Mouse (Mus musculus) liver, postnatal 0 days (tissue): ENCODE measurements at regions not wholly inside any gene's neighbourhood (a gene's known extent, or its start where the extent isn't known, plus 50 kb on each side); places are given as distances from the start of the nearest gene placed in this dataset.
A peak's percentile ranks its signal among the peaks of the same experiment; 100 is the strongest.

Experiments
- ATAC-seq: fragments of 200-750 bp; cut with Nextera tagmentation; 2 replicates; pipeline ENCODE4 v1.8.0; 2017; ENCODE audit warnings: mild to moderate bottlenecking, moderate library complexity
- DNase-seq: peaks from one replicate; pipeline ENCODE4 v3.0.0-alpha.2; 2016
- H3K27ac ChIP-seq: fragments of 300-500 bp; sonication (generic); 2 replicates; pipeline ENCODE4 v1.5.1; 2014; ENCODE audit warnings: antibody characterized with exemption, moderate library complexity, mild to moderate bottlenecking, low read depth
- H3K27me3 ChIP-seq: fragments of 300-500 bp; sonication (generic); 2 replicates; pipeline ENCODE4 v1.6.1; 2014; ENCODE audit warnings: low read length, control low read depth, mixed read lengths; ENCODE audit not compliant: insufficient read depth
- H3K36me3 ChIP-seq: fragments of 300-500 bp; sonication (generic); replicated peaks from 2 replicates; pipeline ENCODE4 v1.6.1; 2014; ENCODE audit warnings: mild to moderate bottlenecking, control low read depth, low read length, moderate library complexity, mixed read lengths; ENCODE audit not compliant: insufficient read depth
- H3K4me1 ChIP-seq: fragments of 300-500 bp; sonication (generic); 2 replicates; pipeline ENCODE4 v1.6.1; 2014; ENCODE audit warnings: antibody characterized with exemption, mild to moderate bottlenecking, control low read depth; ENCODE audit not compliant: insufficient read depth
- H3K4me2 ChIP-seq: fragments of 300-500 bp; sonication (generic); 2 replicates; pipeline ENCODE4 v1.6.1; 2014; ENCODE audit warnings: low read depth, mild to moderate bottlenecking, low read length, moderate library complexity, mixed read lengths
- H3K4me3 ChIP-seq: fragments of 300-500 bp; sonication (generic); 2 replicates; pipeline ENCODE4 v1.5.1; 2014; ENCODE audit warnings: low read depth, low read length
- H3K9ac ChIP-seq: fragments of 300-500 bp; sonication (generic); replicated peaks from 2 replicates; pipeline ENCODE4 v1.6.1; 2014; ENCODE audit warnings: mild to moderate bottlenecking, moderate library complexity
- H3K9me3 ChIP-seq: fragments of 300-500 bp; sonication (generic); 2 replicates; pipeline ENCODE4 v1.6.1; 2016; ENCODE audit warnings: mild to moderate bottlenecking, control low read depth, low read length, mixed read lengths
- CTCF ChIP-seq: sonication (generic); IDR thresholded peaks from 2 replicates; pipeline ENCODE4 v1.5.1; 2016; ENCODE audit warnings: antibody characterized with exemption, low read depth
- EP300 ChIP-seq: IDR thresholded peaks from 2 replicates; pipeline ENCODE4 v1.6.1; 2016; ENCODE audit warnings: antibody characterized with exemption, low read depth, mild to moderate bottlenecking
- WGBS: fragments of 180-500 bp; shearing (Covaris S2); extraction: QIAGEN DNeasy Blood & Tissue Kit; methylation state at CpG from one replicate; pipeline ENCODE4 v1.1.7; 2014; ENCODE audit not compliant: insufficient replicate concordance; 5-methylcytosine and 5-hydroxymethylcytosine counted together

- no peaks in the 10 kb centered on the region for H3K36me3 ChIP-seq
- H3K4me2 ChIP-seq = no peak overlapping the region
- no peak overlapping the region for H3K4me3 ChIP-seq
- ATAC-seq (no peak), DNase-seq (no peak)
- TF ChIP-seq EP300 (no peak), CTCF (no peak)
- no peaks in the 10 kb centered on the region for H3K9me3 ChIP-seq
- H3K4me1 ChIP-seq = peaks cover 28% of the 10 kb centered on the region
- H3K27ac ChIP-seq = no peak overlapping the region
- WGBS = 22% methylated on average over 6 of the region's 6 CpGs
- no peaks in the 10 kb centered on the region for H3K27me3 ChIP-seq
- H3K9ac ChIP-seq = no peak overlapping the region
These were observed 978.5 kb downstream of the 4930447A16Rik start for GRCm38 (mm10) chr15:38403760-38404375.

- Histone ChIP-seq H3K4me1 (peaks cover 28% of the 10 kb centered on the region), H3K9me3 (no peaks in the 10 kb centered on the region), H3K4me3 (no peak overlapping the region), H3K4me2 (no peak overlapping the region), H3K36me3 (no peaks in the 10 kb centered on the region), H3K27me3 (no peaks in the 10 kb centered on the region), H3K27ac (peak overlapping the region; percentile 20; the same call in 1 of the 2 replicates), H3K9ac (0 out of 2 replicates have a peak overlapping the region, but pooled peaks have one; percentile 16)
- no peak for DNase-seq
- 30% methylated on average over 13 of the region's 13 CpGs for WGBS
- TF ChIP-seq EP300 = no peak
- no peak for TF ChIP-seq CTCF
- peak; percentile 79 for ATAC-seq
These were observed 981.0 kb downstream of the 4930447A16Rik start for GRCm38 (mm10) chr15:38406114-38406960.

GRCm38 (mm10) chr15:38407476-38407875 lies 982.1 kb downstream of the 4930447A16Rik start:
- no peak for TF ChIP-seq EP300
- TF ChIP-seq CTCF = no peak
- H3K36me3 ChIP-seq = no peaks in the 10 kb centered on the region
- no peak overlapping the region for H3K4me3 ChIP-seq
- peaks cover 28% of the 10 kb centered on the region for H3K4me1 ChIP-seq
- ATAC-seq = no peak
- 74% methylated on average over 5 of the region's 5 CpGs for WGBS
- H3K9ac ChIP-seq = no peak overlapping the region
- no peak for DNase-seq
- H3K4me2 ChIP-seq = no peak overlapping the region
- H3K9me3 ChIP-seq = no peaks in the 10 kb centered on the region
- H3K27ac ChIP-seq = no peak overlapping the region
- H3K27me3 ChIP-seq = no peaks in the 10 kb centered on the region

- Histone ChIP-seq H3K4me1 (peaks cover 19% of the 10 kb centered on the region), H3K4me2 (no peak overlapping the region), H3K36me3 (no peaks in the 10 kb centered on the region), H3K9me3 (no peaks in the 10 kb centered on the region), H3K27me3 (no peaks in the 10 kb centered on the region), H3K27ac (no peak overlapping the region), H3K4me3 (no peak overlapping the region), H3K9ac (no peak overlapping the region)
- DNase-seq (no peak), ATAC-seq (no peak)
- WGBS = 69% methylated on average over 4 of the region's 4 CpGs
- TF ChIP-seq CTCF = no peak
These were observed 983.8 kb downstream of the 4930447A16Rik start for GRCm38 (mm10) chr15:38409168-38409567.

DNA sequence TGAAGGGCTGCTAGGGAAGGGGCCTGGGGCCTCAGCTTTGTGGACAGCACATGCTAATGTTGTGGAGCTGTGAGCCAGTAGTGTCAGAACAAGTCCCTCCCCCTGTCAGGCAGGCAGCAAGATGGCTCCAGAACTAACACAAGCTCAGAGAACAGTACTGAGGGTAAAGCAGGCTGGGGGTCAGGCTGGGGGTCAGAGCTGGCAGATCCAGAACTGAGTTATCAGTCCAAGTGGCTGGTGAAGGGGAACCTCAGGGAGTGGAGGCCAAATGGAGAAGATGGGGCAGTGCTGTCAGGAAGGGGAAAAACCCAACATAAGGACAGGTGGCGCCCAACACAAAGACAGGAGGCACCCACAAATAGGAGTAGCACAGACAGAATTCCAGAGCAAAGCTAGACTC lies 985.1 kb downstream of the 4930447A16Rik start:
- DNase-seq (no peak), ATAC-seq (no peak)
- Histone ChIP-seq H3K27me3 (no peaks in the 10 kb centered on the region), H3K4me2 (no peak overlapping the region), H3K9ac (no peak overlapping the region), H3K36me3 (no peaks in the 10 kb centered on the region), H3K4me1 (peaks cover 12% of the 10 kb centered on the region), H3K9me3 (no peaks in the 10 kb centered on the region), H3K4me3 (no peak overlapping the region), H3K27ac (no peak overlapping the region)
- TF ChIP-seq CTCF (no peak), EP300 (no peak)
- 81% methylated on average over 1 of the region's 1 CpGs for WGBS

DNA sequence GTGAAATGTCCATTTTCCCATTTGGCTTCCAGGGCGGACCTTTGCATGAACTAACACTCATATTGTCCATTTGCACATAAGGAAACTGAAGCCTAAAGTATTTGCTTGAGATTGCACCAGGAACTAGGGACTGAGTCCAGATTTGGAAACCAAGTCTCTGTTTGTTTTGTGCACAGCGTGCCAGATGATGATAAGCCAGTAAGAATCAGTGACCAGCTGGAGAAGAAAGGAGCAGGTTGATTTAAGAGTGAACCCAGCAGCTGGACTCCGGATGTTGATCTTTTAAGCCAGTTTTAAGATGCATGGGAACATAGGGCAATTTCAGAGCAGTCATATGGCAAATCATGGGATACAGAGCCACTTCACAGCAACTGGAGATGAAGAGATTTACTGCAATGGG lies 987.1 kb downstream of the 4930447A16Rik start:
- no peak overlapping the region for H3K27ac ChIP-seq
- no peaks in the 10 kb centered on the region for H3K9me3 ChIP-seq
- no peak for TF ChIP-seq CTCF
- TF ChIP-seq EP300 = no peak
- WGBS = 70% methylated on average over 3 of the region's 3 CpGs
- H3K36me3 ChIP-seq = no peaks in the 10 kb centered on the region
- no peaks in the 10 kb centered on the region for H3K27me3 ChIP-seq
- no peak overlapping the region for H3K4me3 ChIP-seq
- no peak overlapping the region for H3K4me2 ChIP-seq
- no peak overlapping the region for H3K9ac ChIP-seq
- DNase-seq (peak; percentile 4), ATAC-seq (no peak)
- H3K4me1 ChIP-seq = no peaks in the 10 kb centered on the region
